Mouse (Mus musculus) lung, adult 2 months (tissue): Measurements from ENCODE around the gene Hebp2.

Experiments used
- CTCF ChIP-seq: fragments of 200-500 bp; IDR thresholded peaks from 2 replicates; pipeline ENCODE4 v1.5.1; 2011; ENCODE audit warnings: mild to moderate bottlenecking, low read length, control low read depth; ENCODE audit not compliant: insufficient read depth
- POLR2A ChIP-seq: fragments of 200-500 bp; IDR thresholded peaks from 2 replicates; pipeline ENCODE4 v1.6.1; 2011; ENCODE audit warnings: low read depth, mild to moderate bottlenecking, control low read depth, low read length, borderline replicate concordance; ENCODE audit errors: extremely low read depth

- TF ChIP-seq CTCF (no peak), POLR2A (no peak)
Measured at GRCm38 (mm10) chr10:18507869-18508473, 37.9 kb downstream of the Hebp2 start.
